Mouse (Mus musculus): ENCODE results near the gene Iqcd.

DNA sequence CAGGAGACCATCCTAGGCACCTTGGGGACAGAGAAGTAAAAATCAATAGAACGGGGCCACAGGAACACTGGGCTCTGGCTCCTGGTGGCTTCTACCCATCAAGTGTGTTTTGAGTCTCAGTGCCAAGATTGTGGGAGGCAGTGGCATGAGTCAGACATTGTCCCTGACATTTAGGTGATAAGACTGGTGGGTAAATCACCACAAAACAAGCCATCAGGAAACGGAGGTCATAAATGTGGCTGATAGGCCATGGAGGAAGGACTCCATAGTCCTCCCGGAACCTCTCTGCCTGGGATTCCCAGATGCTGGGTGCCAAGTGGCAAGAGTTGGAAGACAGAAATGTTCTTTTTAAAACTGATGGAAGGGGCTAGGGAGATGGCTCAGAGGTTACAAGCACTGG lies 55.4 kb downstream of the Iqcd start:
- TF ChIP-seq GATA1 (IDR thresholded peaks at IDR 0.05; ENCODE audit: borderline replicate concordance, low read length) (no peak; the same call in 2 of the 3 replicates), FLI1 (IDR thresholded peaks at IDR 0.05; ENCODE audit: low read length) (no peak)

All from megakaryocyte, embryonic 14.5 days (primary cell).